Mouse (Mus musculus) forebrain, embryonic 16.5 days (tissue): ENCODE data around the gene Rhbdf2. TPM values are rescaled to one million over a fixed set of nuclear protein-coding genes. Genes with fewer than 3 reads are reported as not detected.
A peak's percentile ranks its signal among the peaks of the same experiment; 100 is the strongest.
"Not testable (repeated sequence)": the region's sequence is repeated elsewhere in the genome, so short reads cannot be mapped to it uniquely, and the experiment has no call there.

Source experiments
- ATAC-seq: fragments of 200-750 bp; cut with Nextera tagmentation; 2 replicates; pipeline ENCODE4 v1.8.0; 2017; ENCODE audit warnings: mild to moderate bottlenecking, moderate library complexity
- H3K27ac ChIP-seq: fragments of 300-500 bp; sonication (generic); 2 replicates; pipeline ENCODE4 v1.5.1; 2014; ENCODE audit warnings: low read length, control low read depth
- H3K27me3 ChIP-seq: fragments of 300-500 bp; sonication (generic); replicated peaks from 2 replicates; pipeline ENCODE4 v1.6.1; 2014; ENCODE audit warnings: low read length; ENCODE audit not compliant: control insufficient read depth, insufficient read depth
- H3K36me3 ChIP-seq: fragments of 300-500 bp; sonication (generic); 2 replicates; pipeline ENCODE4 v1.6.1; 2014; ENCODE audit not compliant: control insufficient read depth, insufficient read depth
- H3K4me1 ChIP-seq: fragments of 300-500 bp; sonication (generic); replicated peaks from 2 replicates; pipeline ENCODE4 v1.6.1; 2014; ENCODE audit warnings: low read length; ENCODE audit not compliant: control insufficient read depth, insufficient read depth
- H3K4me2 ChIP-seq: fragments of 300-500 bp; sonication (generic); 2 replicates; pipeline ENCODE4 v1.6.1; 2014; ENCODE audit warnings: mild to moderate bottlenecking, low read length, control low read depth
- H3K4me3 ChIP-seq: fragments of 300-500 bp; sonication (generic); replicated peaks from 2 replicates; pipeline ENCODE4 v1.5.1; 2014; ENCODE audit warnings: mild to moderate bottlenecking, low read length, control low read depth
- H3K9ac ChIP-seq: fragments of 300-500 bp; sonication (generic); replicated peaks from 2 replicates; pipeline ENCODE4 v1.6.1; 2014; ENCODE audit warnings: low read depth, low read length, control low read depth
- H3K9me3 ChIP-seq: fragments of 300-500 bp; sonication (generic); 2 replicates; pipeline ENCODE4 v1.6.1; 2016; ENCODE audit warnings: low read length; ENCODE audit not compliant: control insufficient read depth
- WGBS: fragments of 180-500 bp; shearing (Covaris S2); extraction: QIAGEN DNeasy Blood & Tissue Kit; methylation state at CpG from one replicate; pipeline ENCODE4 v1.1.7; 2014; 5-methylcytosine and 5-hydroxymethylcytosine counted together
- polyA plus RNA-seq: library from polyadenylated mRNA; unstranded; fragments of >200 nt; fragmentation: Nextera tagmentation; extraction: Ambion mirVana; gene quantifications from 2 replicates; pipeline ENCODE4 v1.2.1, GENCODE M21; 2015

The Rhbdf2 gene
- polyA plus RNA-seq, 1 experiment from 2014 or later = 1.0 TPM

- 74% methylated on average over 7 of the region's 7 CpGs for WGBS
- H3K4me1 ChIP-seq = peaks cover 32% of the 10 kb centered on the region
- H3K4me2 ChIP-seq = no peak overlapping the region; the same call in 1 of the 2 replicates
- no peaks in the 10 kb centered on the region for H3K9me3 ChIP-seq
- no peak for ATAC-seq
- H3K36me3 ChIP-seq = peaks cover 17% of the 10 kb centered on the region
- H3K27ac ChIP-seq = no peak overlapping the region
- H3K9ac ChIP-seq = no peak overlapping the region
- H3K4me3 ChIP-seq = no peak overlapping the region; the same call in 1 of the 2 replicates
- no peaks in the 10 kb centered on the region for H3K27me3 ChIP-seq
Observed at GRCm38 (mm10) chr11:116670386-116670785, 43.6 kb upstream of the Rhbdf2 start.

GRCm38 (mm10) chr11:116669787-116670365, 43.1 kb upstream of the Rhbdf2 start:
- Histone ChIP-seq H3K4me1 (peaks cover 32% of the 10 kb centered on the region), H3K9ac (no peak overlapping the region), H3K4me2 (no peak overlapping the region), H3K27ac (no peak overlapping the region), H3K36me3 (peaks cover 14% of the 10 kb centered on the region), H3K27me3 (no peaks in the 10 kb centered on the region), H3K9me3 (no peaks in the 10 kb centered on the region), H3K4me3 (no peak overlapping the region)
- no peak for ATAC-seq
- 71% methylated on average over 13 of the region's 13 CpGs for WGBS

- 63% methylated on average over 5 of the region's 5 CpGs for WGBS
- no peak overlapping the region for H3K4me3 ChIP-seq
- H3K27me3 ChIP-seq = no peaks in the 10 kb centered on the region
- H3K36me3 ChIP-seq = peaks cover 9% of the 10 kb centered on the region
- peaks cover 32% of the 10 kb centered on the region for H3K4me1 ChIP-seq
- H3K4me2 ChIP-seq = no peak overlapping the region
- no peak overlapping the region for H3K27ac ChIP-seq
- no peaks in the 10 kb centered on the region for H3K9me3 ChIP-seq
- no peak overlapping the region for H3K9ac ChIP-seq
- ATAC-seq = no peak
Observed at GRCm38 (mm10) chr11:116669316-116669715, 42.5 kb upstream of the Rhbdf2 start.

- Histone ChIP-seq H3K9ac (no peak overlapping the region), H3K27ac (no peak overlapping the region), H3K4me3 (no peak overlapping the region), H3K9me3 (no peaks in the 10 kb centered on the region), H3K27me3 (no peaks in the 10 kb centered on the region), H3K36me3 (peaks cover 5% of the 10 kb centered on the region; the same call in 1 of the 2 replicates), H3K4me2 (no peak overlapping the region), H3K4me1 (peaks cover 34% of the 10 kb centered on the region)
- no peak for ATAC-seq
- 40% methylated on average over 7 of the region's 7 CpGs for WGBS
Observed at GRCm38 (mm10) chr11:116668839-116669238, 42.0 kb upstream of the Rhbdf2 start.

GRCm38 (mm10) chr11:116668381-116668825, 41.6 kb upstream of the Rhbdf2 start:
- 75% methylated on average over 10 of the region's 10 CpGs for WGBS
- H3K9ac ChIP-seq = no peak overlapping the region
- no peak overlapping the region for H3K4me3 ChIP-seq
- no peaks in the 10 kb centered on the region for H3K9me3 ChIP-seq
- no peaks in the 10 kb centered on the region for H3K27me3 ChIP-seq
- peaks cover 31% of the 10 kb centered on the region for H3K4me1 ChIP-seq
- ATAC-seq = no peak
- peaks cover 2% of the 10 kb centered on the region; the same call in 1 of the 2 replicates for H3K36me3 ChIP-seq
- no peak overlapping the region for H3K27ac ChIP-seq
- no peak overlapping the region for H3K4me2 ChIP-seq

GRCm38 (mm10) chr11:116667930-116668329, 41.1 kb upstream of the Rhbdf2 start:
- no peak overlapping the region for H3K4me2 ChIP-seq
- no peak for ATAC-seq
- peaks cover 31% of the 10 kb centered on the region for H3K4me1 ChIP-seq
- no peaks in the 10 kb centered on the region for H3K27me3 ChIP-seq
- no peak overlapping the region for H3K27ac ChIP-seq
- 79% methylated on average over 8 of the region's 8 CpGs for WGBS
- H3K36me3 ChIP-seq = no peaks in the 10 kb centered on the region
- H3K4me3 ChIP-seq = no peak overlapping the region
- no peak overlapping the region for H3K9ac ChIP-seq
- H3K9me3 ChIP-seq = no peaks in the 10 kb centered on the region

GRCm38 (mm10) chr11:116667012-116667411, 40.2 kb upstream of the Rhbdf2 start:
- H3K27me3 ChIP-seq, H3K36me3 ChIP-seq, H3K9ac ChIP-seq, H3K9me3 ChIP-seq, ATAC-seq, H3K4me3 ChIP-seq, H3K27ac ChIP-seq, H3K4me2 ChIP-seq: not testable (repeated sequence)
- WGBS = 92% methylated on average over 3 of the region's 5 CpGs
- peaks cover 33% of the 10 kb centered on the region for H3K4me1 ChIP-seq

- H3K36me3 ChIP-seq = no peaks in the 10 kb centered on the region
- no peaks in the 10 kb centered on the region for H3K9me3 ChIP-seq
- H3K27me3 ChIP-seq = no peaks in the 10 kb centered on the region
- no peak overlapping the region for H3K27ac ChIP-seq
- 75% methylated on average over 9 of the region's 9 CpGs for WGBS
- H3K4me1 ChIP-seq = peaks cover 38% of the 10 kb centered on the region
- no peak for ATAC-seq
- no peak overlapping the region for H3K9ac ChIP-seq
- no peak overlapping the region for H3K4me3 ChIP-seq
- no peak overlapping the region for H3K4me2 ChIP-seq
Observed at GRCm38 (mm10) chr11:116666566-116666965, 39.7 kb upstream of the Rhbdf2 start.

- Histone ChIP-seq H3K4me3 (no peak overlapping the region), H3K36me3 (no peaks in the 10 kb centered on the region), H3K4me2 (no peak overlapping the region), H3K4me1 (peaks cover 43% of the 10 kb centered on the region), H3K27ac (no peak overlapping the region), H3K27me3 (no peaks in the 10 kb centered on the region), H3K9me3 (no peaks in the 10 kb centered on the region), H3K9ac (no peak overlapping the region)
- ATAC-seq = no peak
- 81% methylated on average over 10 of the region's 10 CpGs for WGBS
Observed at GRCm38 (mm10) chr11:116665289-116665688, 38.5 kb upstream of the Rhbdf2 start.

- H3K4me3 ChIP-seq = no peak overlapping the region
- H3K36me3 ChIP-seq = no peaks in the 10 kb centered on the region
- peak; percentile 49 for ATAC-seq
- peak overlapping the region; percentile 38 for H3K4me2 ChIP-seq
- H3K27ac ChIP-seq = peak overlapping the region; percentile 91
- H3K9ac ChIP-seq = peak overlapping the region; percentile 49
- peaks cover 63% of the 10 kb centered on the region for H3K4me1 ChIP-seq
- H3K9me3 ChIP-seq = no peaks in the 10 kb centered on the region
- WGBS = 31% methylated on average over 8 of the region's 8 CpGs
- H3K27me3 ChIP-seq = no peaks in the 10 kb centered on the region
Observed at GRCm38 (mm10) chr11:116661948-116662377, 35.1 kb upstream of the Rhbdf2 start.
